Mouse (Mus musculus) Patski (cell line): ENCODE measurements at regions not wholly inside any gene's neighbourhood (a gene's known extent, or its start where the extent isn't known, plus 50 kb on each side); places are given as distances from the start of the nearest gene placed in this dataset.

Experiments used
- ATAC-seq: fragments of 100-300 bp; one replicate; pipeline ENCODE4 v1.8.0; 2021
- CTCF ChIA-PET: fragments of 350-600 bp; sonication (Branson Sonifier 250); formaldehyde crosslinking; loops from one replicate; lab custom pipeline; 2022; ENCODE audit warnings: inconsistent platforms; lab: Charles Lee
- POLR2A ChIA-PET: fragments of 350-600 bp; sonication (Branson Sonifier 250); formaldehyde crosslinking; loops from one replicate; lab custom pipeline; 2022; ENCODE audit warnings: antibody characterized with exemption, inconsistent platforms; lab: Charles Lee
- DNase-seq: peaks from one replicate; pipeline ENCODE4 v3.0.0-alpha.2; 2011; ENCODE audit warnings: low read depth, low spot score
- H3K27me3 ChIP-seq: fragments of 371-371 bp; one replicate; pipeline ENCODE4 v1.5.1; 2021
- CTCF ChIP-seq: fragments of 100-300 bp; IDR thresholded peaks from one replicate; pipeline ENCODE4 v1.5.1; 2021
- in situ Hi-C: fragments of 300-500 bp; cut with MboI; formaldehyde crosslinking; loops from 3 replicates; pipeline ENCODE4 v1.11.1; 2018; ENCODE audit warnings: low pct_unique_long_range_greater_than_20kb, mixed read lengths

GRCm38 (mm10) chr6:31074394-31074793 is 115.5 kb upstream of the Klf14 start:
- ChIA-PET CTCF (interaction anchor here (1.4 to 2.2 kb wide), 4 partner anchors 14 to 102 kb away, joined by 3 to 14 read pairs (median 6); no protein-coding TSS in a partner anchor), POLR2A (interaction anchor here (1.4 kb wide), 1 partner anchor 51 kb away, joined by 5 read pairs; no protein-coding TSS in a partner anchor)
- no peaks in the 10 kb centered on the region for H3K27me3 ChIP-seq
- no peak for ATAC-seq
- in situ Hi-C loops, result no loop called here
- TF ChIP-seq CTCF, result no peak
- no peak for DNase-seq

- in situ Hi-C loops, result no loop called here
- ChIA-PET CTCF (interaction anchor here (0.9 to 2.2 kb wide), 9 partner anchors 14 to 101 kb away, joined by 3 to 14 read pairs (median 4); no protein-coding TSS in a partner anchor), POLR2A (interaction anchor here (0.6 to 1.4 kb wide), 4 partner anchors 12 to 50 kb away, joined by 3 to 5 read pairs (median 4); no protein-coding TSS in a partner anchor)
- DNase-seq (no peak), ATAC-seq (no peak)
- H3K27me3 ChIP-seq, result no peaks in the 10 kb centered on the region
- no peak for TF ChIP-seq CTCF
Observed at GRCm38 (mm10) chr6:31075209-31075571, 116.3 kb upstream of the Klf14 start.

- no peaks in the 10 kb centered on the region for H3K27me3 ChIP-seq
- ATAC-seq (peak; percentile 48), DNase-seq (no peak)
- no peak for TF ChIP-seq CTCF
- CTCF ChIA-PET, result interaction anchor here (0.7 to 2.2 kb wide), 12 partner anchors 11 to 101 kb away, joined by 3 to 14 read pairs (median 4); no protein-coding TSS in a partner anchor
- POLR2A ChIA-PET, result interaction anchor here (1.0 to 2.0 kb wide), 4 partner anchors 25 to 50 kb away, joined by 3 to 5 read pairs (median 4); no protein-coding TSS in a partner anchor
- in situ Hi-C loops, result no loop called here
Observed at GRCm38 (mm10) chr6:31075572-31076477, 116.9 kb upstream of the Klf14 start.

- POLR2A ChIA-PET, result interaction anchor here (2.0 kb wide), 1 partner anchor 32 kb away, joined by 4 read pairs; no protein-coding TSS in a partner anchor
- TF ChIP-seq CTCF, result no peak
- H3K27me3 ChIP-seq, result no peaks in the 10 kb centered on the region
- in situ Hi-C loops, result no loop called here
- DNase-seq (no peak), ATAC-seq (no peak)
- CTCF ChIA-PET, result interaction anchor here (0.7 to 2.2 kb wide), 9 partner anchors 11 to 100 kb away, joined by 3 to 14 read pairs (median 4); no protein-coding TSS in a partner anchor
Observed at GRCm38 (mm10) chr6:31076478-31076834, 117.6 kb upstream of the Klf14 start.

- ATAC-seq (no peak), DNase-seq (no peak)
- ChIA-PET CTCF (interaction anchor here (0.9 to 3.7 kb wide), 5 partner anchors 14 to 97 kb away, joined by 3 to 12 read pairs (median 4); no protein-coding TSS in a partner anchor), POLR2A (interaction anchor here (0.6 to 2.0 kb wide), 5 partner anchors 10 to 49 kb away, joined by 3 to 5 read pairs (median 4); no protein-coding TSS in a partner anchor)
- no peaks in the 10 kb centered on the region for H3K27me3 ChIP-seq
- in situ Hi-C loops, result no loop called here
- no peak for TF ChIP-seq CTCF
Observed at GRCm38 (mm10) chr6:31077216-31077615, 118.3 kb upstream of the Klf14 start.

GRCm38 (mm10) chr6:31077779-31078178 is 118.9 kb upstream of the Klf14 start:
- DNase-seq, result no peak
- TF ChIP-seq CTCF, result no peak
- POLR2A ChIA-PET, result interaction anchor here (0.7 to 1.5 kb wide), 4 partner anchors 10 to 79 kb away, joined by 3 to 5 read pairs (median 4); no protein-coding TSS in a partner anchor
- H3K27me3 ChIP-seq, result no peaks in the 10 kb centered on the region
- CTCF ChIA-PET, result interaction anchor here (0.9 to 3.7 kb wide), 3 partner anchors 13 to 79 kb away, joined by 3 to 12 read pairs (median 4); no protein-coding TSS in a partner anchor
- in situ Hi-C loops, result no loop called here
- ATAC-seq, result no peak

- ChIA-PET POLR2A (interaction anchor here (1.0 to 1.5 kb wide), 3 partner anchors 9 to 78 kb away, joined by 4 to 5 read pairs (median 4); no protein-coding TSS in a partner anchor), CTCF (interaction anchor here (1.3 to 3.7 kb wide), 4 partner anchors 8 to 27 kb away, joined by 3 to 12 read pairs (median 3); no protein-coding TSS in a partner anchor)
- ATAC-seq (no peak), DNase-seq (no peak)
- TF ChIP-seq CTCF, result no peak
- in situ Hi-C loops, result no loop called here
- no peaks in the 10 kb centered on the region for H3K27me3 ChIP-seq
Observed at GRCm38 (mm10) chr6:31078413-31078812, 119.5 kb upstream of the Klf14 start.

- POLR2A ChIA-PET, result interaction anchor here (0.7 to 1.1 kb wide), 3 partner anchors 45 to 471 kb away, joined by 3 to 8 read pairs (median 5); no protein-coding TSS in a partner anchor
- DNase-seq, result no peak
Observed at GRCm38 (mm10) chr6:31079586-31080259, 120.8 kb upstream of the Klf14 start.

GRCm38 (mm10) chr6:31080279-31080678 is 121.4 kb upstream of the Klf14 start:
- CTCF ChIA-PET, result interaction anchor here (0.7 to 5.1 kb wide), 6 partner anchors 20 to 505 kb away, joined by 3 to 22 read pairs (median 6); no protein-coding TSS in a partner anchor
- DNase-seq, result no peak
- H3K27me3 ChIP-seq, result no peaks in the 10 kb centered on the region
- ATAC-seq, result no peak
- in situ Hi-C loops, result no loop called here
- POLR2A ChIA-PET, result interaction anchor here (0.7 to 2.2 kb wide), 3 partner anchors 18 to 471 kb away, joined by 5 to 8 read pairs (median 6); no protein-coding TSS in a partner anchor
- no peak for TF ChIP-seq CTCF

More at GRCm38 (mm10) chr6:31079586-31080259, 120.8 kb upstream of the Klf14 start:
- H3K27me3 ChIP-seq, result no peaks in the 10 kb centered on the region
- no peak for TF ChIP-seq CTCF
- ATAC-seq, result no peak
- in situ Hi-C loops, result no loop called here
- CTCF ChIA-PET, result interaction anchor here (0.7 to 5.1 kb wide), 9 partner anchors 10 to 505 kb away, joined by 3 to 22 read pairs (median 3); no protein-coding TSS in a partner anchor
